Mouse (Mus musculus): ENCODE data around the gene Parp16. TPM values are rescaled to one million over a fixed set of nuclear protein-coding genes. Genes with fewer than 3 reads are reported as not detected.

Gene Parp16
- total RNA-seq (2023) = 1 to 10 TPM; 4.1 to 5.0 TPM

GRCm38 (mm10) chr9:65195053-65195452 is at the start of gene Parp16:
Parp16 (plus strand) TSS chr9:65195353.

GRCm38 (mm10) chr9:65264959-65265358 is 69.8 kb downstream of the Parp16 start, which contains the start of gene Cilp:
Cilp (plus strand) TSS chr9:65265180.

Other genes starting within 250 kb of the Parp16 start
- gene Slc24a1, start 243.7 kb upstream of the Parp16 start, total RNA-seq (2023) = not detected
- 10 to 100 TPM; 17.2 to 18.2 TPM for gene Ints14, start 234.4 kb upstream of the Parp16 start, total RNA-seq (2023)
- 10 to 100 TPM in 1 of 2 experiments, 1 to 10 TPM in 1; 7.1 to 10.6 TPM for gene Hacd3, start 173.7 kb upstream of the Parp16 start, total RNA-seq (2023)
- gene Dpp8, start 162.9 kb upstream of the Parp16 start, total RNA-seq (2023) = 10 to 100 TPM; 73.2 to 80.7 TPM
- under 1 TPM; 0.44 to 0.51 TPM for gene Igdcc4, start 93.9 kb upstream of the Parp16 start, total RNA-seq (2023)
- not detected for gene Igdcc3, start 54.2 kb upstream of the Parp16 start, total RNA-seq (2023)
- not detected for gene Cilp, start 69.8 kb downstream of the Parp16 start, total RNA-seq (2023)
- 10 to 100 TPM; 17.7 to 19.9 TPM for gene Clpx, start 98.9 kb downstream of the Parp16 start, total RNA-seq (2023)
- gene Pdcd7, start 150.8 kb downstream of the Parp16 start, total RNA-seq (2023) = 10 to 100 TPM; 12.4 to 17.0 TPM
- under 1 TPM in 1 of 2 experiments, not detected in 1; 0.86 TPM for gene Ubap1l, start 165.7 kb downstream of the Parp16 start, total RNA-seq (2023)
- not detected for gene Kbtbd13, start 196.3 kb downstream of the Parp16 start, total RNA-seq (2023)
- gene Rasl12, start 203.2 kb downstream of the Parp16 start, total RNA-seq (2023) = not detected
- gene Slc51b, start 227.6 kb downstream of the Parp16 start, total RNA-seq (2023) = not detected
- gene Mtfmt, start 240.4 kb downstream of the Parp16 start, total RNA-seq (2023) = 1 to 10 TPM; 6.0 to 8.0 TPM